Mouse (Mus musculus) cerebellum, adult (tissue): Measurements from ENCODE around the gene Ctla2b.
"Not testable (repeated sequence)": the region's sequence is repeated elsewhere in the genome, so short reads cannot be mapped to it uniquely, and the experiment has no call there.

Source experiments
- ATAC-seq: cut with Nextera tagmentation; 2 replicates; pipeline ENCODE4 v1.9.2; 2017; ENCODE audit warnings: mild to moderate bottlenecking, moderate library complexity, mixed read lengths; ENCODE audit not compliant: insufficient number of reproducible peaks, low FRiP score, low TSS enrichment

Gene Ctla2b

DNA sequence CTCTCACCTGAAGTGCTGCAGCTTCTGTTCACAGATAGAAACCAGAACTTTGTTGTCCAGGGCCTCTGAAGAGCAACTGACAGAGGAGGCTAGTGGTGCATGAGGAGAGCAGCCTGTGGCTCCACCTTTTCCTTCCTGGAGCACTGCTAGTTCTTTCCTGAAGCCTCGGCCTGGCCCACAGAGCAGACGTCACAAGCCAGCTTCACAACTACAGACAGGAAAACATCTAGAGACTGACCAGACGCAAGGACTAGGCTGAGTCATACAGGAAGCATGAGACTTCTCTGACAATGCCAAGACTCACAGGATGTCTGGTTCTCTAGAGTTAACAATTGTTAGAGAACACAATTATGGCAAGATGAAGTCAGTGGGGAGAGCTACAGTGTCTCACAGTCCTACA is at the start of gene Ctla2b:
TSS of gene Ctla2b (minus strand) at position 120 of the 400 bp plus-strand sequence.
- no peak for ATAC-seq

DNA sequence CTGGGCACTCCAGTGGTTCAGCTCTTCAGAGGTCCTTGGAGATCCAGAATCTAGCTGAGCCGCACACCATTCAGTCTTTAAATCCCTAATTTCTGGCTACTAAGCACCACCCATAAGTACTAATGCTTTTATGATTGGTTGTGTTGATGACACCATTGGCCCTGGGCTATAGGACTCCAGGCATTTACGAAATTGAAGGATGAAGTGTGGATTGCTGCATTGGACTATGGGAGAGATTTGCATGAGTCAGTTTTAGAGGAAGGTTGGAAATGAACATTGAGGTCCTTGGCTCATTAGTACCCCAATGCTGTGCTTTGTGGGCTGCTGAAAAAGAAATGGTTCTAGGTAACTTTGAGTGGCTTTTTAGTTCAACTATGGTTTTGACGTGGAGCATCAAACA is 44.6 kb upstream of the Ctla2b start, which contains the start of gene Tpbpa:
TSS of gene Tpbpa (minus strand) at position 101 of the 400 bp plus-strand sequence.
- not testable (repeated sequence) for ATAC-seq

DNA sequence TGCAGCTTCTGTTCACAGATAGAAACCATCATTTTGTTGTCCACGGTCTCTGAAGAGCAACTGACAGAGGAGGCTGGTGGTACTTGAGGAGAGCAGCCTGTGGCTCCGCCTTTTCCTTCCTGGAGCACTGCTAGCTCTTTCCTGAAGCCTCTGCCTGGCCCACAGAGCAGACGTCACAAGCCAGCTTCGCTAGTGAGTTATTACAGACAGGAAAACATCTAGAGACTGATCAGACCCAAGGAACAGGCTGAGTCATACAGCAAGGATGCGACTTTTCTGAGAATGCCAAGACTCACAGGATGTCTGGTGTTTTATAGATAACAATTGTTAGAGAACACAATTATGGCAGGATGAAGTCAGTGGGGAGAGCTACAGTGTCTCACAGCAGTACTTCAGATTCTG is 39.3 kb upstream of the Ctla2b start, which contains the start of the genes Gm49391 and Ctla2a:
TSS of gene Gm49391 (minus strand) at position 72 of the 402 bp plus-strand sequence.
TSS of gene Ctla2a (minus strand) at position 126 of the 402 bp plus-strand sequence.
- no peak for ATAC-seq

DNA sequence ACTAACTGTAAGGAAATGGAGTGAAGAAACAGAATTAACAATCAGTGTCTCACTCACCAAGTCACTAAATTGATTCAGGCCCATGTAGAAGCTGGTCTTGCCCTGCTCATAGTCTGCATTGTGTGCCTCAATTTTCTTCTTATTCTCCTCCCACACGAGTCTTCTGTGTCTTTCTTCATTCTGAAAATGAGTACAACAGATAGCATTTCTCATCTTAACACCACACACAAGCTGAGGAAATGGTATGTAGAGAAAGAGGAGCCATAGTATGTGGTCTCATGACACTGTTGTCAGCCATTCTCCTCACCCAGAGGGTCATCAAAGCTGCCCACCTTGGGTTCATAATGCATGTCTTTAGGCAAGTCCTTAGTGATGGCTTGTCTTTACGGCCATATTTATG is 38.2 kb upstream of the Ctla2b start, which contains the start of gene Gm49393:
TSS of gene Gm49393 (minus strand) at position 101 of the 400 bp plus-strand sequence.
- ATAC-seq, result not testable (repeated sequence)

DNA sequence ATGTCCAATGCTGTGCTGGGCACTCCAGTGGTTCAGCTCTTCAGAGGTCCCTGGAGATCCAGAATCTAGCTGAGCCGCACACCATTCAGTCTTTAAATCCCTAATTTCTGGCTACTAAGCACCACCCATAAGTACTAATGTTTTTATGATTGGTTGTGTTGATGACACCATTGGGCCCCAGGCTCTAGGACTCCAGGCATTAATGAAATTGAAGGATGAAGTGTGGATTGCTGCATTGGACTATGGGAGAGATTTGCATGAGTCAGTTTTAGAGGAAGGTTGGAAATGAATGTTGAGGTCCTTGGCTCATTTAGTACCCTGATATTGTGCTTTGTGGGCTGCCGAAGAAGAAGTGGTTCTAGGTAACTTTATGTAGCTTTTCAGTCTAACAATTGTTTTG is 7.5 kb upstream of the Ctla2b start, which contains the start of gene Tpbpb:
TSS of gene Tpbpb (minus strand) at position 101 of the 400 bp plus-strand sequence.
- not testable (repeated sequence) for ATAC-seq

DNA sequence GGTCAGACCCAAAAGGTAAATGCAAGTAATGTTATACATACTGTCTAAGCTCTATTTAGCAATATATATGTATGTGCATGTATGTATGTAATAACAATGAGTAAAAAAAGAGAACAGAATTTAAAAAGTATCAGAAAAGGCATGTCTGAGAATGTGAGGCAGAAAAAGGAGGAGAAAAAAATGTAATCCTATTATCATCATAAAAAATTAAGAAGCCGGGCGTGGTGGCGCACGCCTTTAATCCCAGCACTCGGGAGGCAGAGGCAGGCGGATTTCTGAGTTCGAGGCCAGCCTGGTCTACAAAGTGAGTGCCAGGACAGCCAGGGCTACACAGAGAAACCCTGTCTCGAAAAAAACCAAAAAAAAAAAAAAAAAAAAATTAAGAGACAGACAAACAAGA is 453 bp downstream of the Ctla2b start, which contains the start of gene Gm49392:
TSS of gene Gm49392 (minus strand) at position 101 of the 400 bp plus-strand sequence.
- not testable (repeated sequence) for ATAC-seq

DNA sequence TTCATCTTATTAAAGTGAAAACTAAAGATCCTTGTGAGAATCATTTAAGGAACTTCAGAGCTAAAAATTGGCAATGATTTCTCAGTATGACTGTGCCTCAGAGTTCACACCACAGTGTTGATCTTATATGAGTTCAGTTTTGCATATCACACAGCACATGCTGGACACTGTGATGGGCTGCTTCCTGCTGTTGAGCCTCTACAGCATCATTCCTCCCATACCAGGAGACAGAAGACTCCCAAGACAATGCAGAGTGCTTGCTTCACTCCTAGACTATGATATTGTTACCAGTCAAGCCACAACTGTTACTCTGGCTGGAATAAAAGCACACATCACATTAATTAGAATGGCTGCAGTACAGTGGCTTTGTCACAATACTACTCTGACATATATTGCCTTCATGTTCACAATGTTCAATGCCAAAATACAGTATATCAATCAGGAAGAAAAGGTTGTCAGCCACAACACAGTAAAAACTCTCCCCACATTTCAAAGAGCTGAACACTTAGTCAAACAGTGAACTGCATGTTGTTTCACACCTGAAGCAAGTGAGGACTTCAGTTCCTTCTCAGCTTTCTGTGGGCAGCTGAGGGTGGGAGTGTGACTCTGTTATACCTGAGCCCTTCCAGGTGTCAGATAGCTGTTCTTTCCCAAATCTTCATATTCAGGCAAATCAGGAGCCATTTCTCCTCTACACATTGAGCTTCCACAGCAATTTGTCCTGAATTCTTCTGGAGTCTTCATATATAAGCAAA is 1.7 kb downstream of the Ctla2b start:
- ATAC-seq, result no peak

DNA sequence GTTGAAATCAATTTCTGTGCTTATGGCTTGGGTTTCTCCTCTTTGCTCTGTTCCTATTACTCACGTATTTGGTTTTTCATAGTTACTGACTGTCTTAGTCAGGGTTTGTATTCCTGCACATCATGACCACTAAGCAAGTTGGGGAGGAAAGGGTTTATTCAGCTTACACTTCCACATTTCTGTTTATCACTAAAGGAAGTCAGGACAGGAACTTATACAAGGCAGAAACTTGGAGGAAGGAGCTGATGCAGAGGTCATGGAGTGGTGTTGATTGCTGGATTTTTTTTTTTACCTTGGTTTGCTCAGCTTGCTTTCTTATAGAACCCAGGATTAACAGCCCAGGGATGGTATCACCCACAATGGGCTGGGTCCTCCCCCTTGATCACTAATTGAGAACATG is 4.9 kb downstream of the Ctla2b start:
- no peak for ATAC-seq

DNA sequence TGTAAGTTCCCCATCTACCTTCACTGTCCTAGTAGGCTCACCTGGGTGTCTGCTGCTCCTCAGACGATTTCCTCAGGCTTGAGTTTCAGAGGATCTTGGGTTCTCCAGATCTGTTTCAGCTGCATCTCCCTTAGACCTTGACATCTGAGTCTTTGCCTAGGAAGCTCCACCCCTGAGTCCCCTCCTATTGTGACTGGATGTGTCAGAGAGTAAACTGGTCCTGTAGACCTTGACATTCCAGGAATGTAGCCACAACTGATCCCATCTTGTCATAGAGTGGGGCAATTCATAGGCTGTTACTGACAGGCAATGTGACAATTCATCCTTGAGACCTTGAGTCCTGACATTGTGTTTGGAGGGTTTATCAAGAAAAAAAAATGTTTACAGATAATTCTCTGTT is 33.0 kb downstream of the Ctla2b start, which contains the start of gene 4930486L24Rik:
TSS of gene 4930486L24Rik (minus strand) at position 195 of the 400 bp plus-strand sequence.
- no peak for ATAC-seq

DNA sequence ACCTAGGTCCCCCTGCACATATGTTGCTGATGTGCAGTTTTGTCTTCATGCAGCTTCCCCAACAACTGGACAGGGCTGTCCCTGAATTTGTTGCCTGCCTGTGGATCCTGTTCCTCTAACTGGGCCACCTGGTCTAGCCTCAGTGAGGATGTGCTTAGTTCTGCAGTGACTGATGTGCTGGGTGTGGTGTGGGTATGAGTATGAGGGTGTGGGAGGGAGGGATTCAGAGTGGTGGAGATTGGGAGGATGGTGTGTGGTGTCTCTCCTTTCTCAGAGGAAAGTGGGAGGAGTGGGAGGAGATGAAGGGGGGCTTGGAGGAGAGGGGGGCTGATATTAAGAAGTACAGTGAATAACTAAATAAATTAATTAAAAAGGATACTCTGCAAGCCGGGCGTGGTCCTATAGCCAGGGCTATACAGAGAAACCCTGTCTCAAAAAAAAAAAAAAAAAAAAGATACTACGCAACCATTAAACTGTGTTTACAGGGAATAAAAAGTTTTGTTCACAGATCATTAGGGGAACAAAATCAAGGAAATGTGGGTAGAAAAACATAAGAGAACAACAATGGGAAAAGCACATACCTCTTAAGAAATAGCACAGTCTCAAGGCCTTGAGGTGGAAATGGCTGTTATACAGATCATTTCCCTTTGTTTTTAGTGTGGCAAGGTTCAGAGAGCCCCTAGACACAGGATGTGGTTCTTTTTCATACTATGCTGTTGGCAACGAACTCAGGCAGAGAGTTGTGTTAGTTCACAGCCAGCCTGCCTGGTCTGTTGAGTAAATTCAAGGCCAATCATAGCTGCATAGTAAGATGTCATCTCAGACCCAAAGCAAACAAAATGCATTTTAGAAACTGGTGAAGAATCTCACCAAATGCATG is 48.8 kb downstream of the Ctla2b start:
- ATAC-seq, result no peak
